Mouse (Mus musculus) ovary, adult 18-20 months (tissue): Measurements from ENCODE around the gene Lyar.

Experiments
- DNase-seq: peaks from one replicate; pipeline ENCODE4 v3.0.0; 2022; ENCODE audit warnings: low spot score, mixed read lengths

Lyar gene

DNA sequence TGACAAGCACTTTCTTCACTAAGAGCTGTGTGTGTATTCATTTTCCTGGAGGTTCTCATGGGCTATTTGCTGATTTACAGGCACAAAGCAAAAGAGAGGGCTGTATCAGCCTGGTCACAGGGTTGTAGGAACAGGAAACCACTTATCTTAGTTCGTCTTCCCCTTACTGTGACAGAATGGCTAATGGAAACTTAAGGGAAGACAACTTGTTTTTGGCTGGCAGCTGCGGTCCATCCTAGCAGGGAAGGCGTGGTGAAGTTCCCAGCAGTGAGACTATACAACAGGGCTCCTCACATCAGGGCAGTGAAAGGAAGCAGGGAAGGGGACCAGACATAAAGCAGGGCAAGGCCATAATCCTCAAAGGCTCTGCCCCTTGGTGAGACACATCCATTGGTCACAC lies 35.4 kb downstream of the Lyar start:
- DNase-seq: no peak

DNA sequence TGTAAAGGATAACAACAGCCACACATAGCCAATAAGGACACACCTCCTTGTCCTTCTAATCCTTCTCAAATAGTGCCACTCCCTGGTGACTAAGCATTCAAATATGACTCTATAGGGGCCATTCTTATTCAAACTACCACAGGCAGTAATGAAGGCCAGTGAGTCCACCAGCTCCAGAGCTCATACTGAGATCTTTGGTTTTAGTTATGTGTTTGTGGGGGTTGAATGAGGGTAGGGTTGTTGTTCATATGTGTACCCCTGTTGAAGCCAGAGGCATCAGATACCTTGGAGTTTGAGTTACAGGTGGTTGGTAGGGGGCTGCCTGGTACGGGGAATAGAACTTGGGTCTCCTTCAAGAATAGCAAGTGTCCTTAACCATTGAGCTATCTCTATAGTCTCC lies 36.3 kb downstream of the Lyar start:
- DNase-seq: no peak

DNA sequence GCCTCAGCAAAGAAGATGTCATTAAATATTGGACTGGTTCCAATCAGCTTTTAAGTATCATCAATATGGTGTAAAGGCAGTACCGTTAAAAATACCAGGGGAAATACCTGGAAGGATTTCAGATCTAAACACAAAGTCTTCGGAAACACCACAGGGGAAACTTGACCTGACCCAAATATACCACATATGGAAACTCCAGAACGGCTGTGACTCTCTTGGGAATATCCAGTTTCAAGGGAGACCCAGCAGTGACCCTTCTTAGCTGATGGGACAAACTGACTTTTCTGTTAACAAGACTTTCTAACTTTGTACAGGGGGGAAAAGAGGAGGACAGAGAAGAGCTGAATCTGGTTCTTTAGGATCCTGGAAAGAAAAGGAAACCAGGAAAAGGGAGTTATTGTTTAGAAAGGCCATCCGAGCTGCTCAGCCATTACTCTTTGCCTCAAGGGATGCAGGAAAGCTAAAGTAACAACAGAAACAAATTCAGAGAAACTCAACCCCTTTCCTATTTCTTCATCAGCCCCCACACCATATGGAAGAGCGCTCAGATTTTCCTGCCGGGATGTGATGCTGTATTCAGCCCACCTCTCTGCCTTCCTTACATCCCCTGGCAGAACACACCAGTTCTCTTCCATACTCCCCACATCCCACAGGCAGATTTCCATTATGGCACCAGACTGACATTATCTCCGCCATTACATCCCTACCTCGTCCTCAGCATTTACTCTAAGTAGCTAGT lies 37.9 kb downstream of the Lyar start:
- DNase-seq: no peak

DNA sequence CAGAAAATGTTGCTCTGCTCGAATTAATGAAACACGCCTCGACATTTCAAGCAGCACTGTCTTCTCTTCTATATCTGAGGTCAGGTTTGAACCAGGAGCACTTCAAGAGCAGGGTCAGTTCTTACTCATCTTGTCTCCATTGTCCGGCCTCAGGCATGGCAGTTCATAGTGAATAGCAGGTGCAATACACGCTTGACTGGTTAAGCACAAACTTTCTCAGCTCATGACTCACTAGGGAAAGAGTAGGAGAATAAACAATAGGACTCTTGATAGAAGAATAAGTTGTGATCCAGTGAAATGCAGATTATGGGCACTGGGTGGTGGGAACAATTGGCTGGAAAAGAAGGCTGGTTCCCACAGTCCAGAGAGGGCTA lies 38.5 kb downstream of the Lyar start:
- no peak for DNase-seq

DNA sequence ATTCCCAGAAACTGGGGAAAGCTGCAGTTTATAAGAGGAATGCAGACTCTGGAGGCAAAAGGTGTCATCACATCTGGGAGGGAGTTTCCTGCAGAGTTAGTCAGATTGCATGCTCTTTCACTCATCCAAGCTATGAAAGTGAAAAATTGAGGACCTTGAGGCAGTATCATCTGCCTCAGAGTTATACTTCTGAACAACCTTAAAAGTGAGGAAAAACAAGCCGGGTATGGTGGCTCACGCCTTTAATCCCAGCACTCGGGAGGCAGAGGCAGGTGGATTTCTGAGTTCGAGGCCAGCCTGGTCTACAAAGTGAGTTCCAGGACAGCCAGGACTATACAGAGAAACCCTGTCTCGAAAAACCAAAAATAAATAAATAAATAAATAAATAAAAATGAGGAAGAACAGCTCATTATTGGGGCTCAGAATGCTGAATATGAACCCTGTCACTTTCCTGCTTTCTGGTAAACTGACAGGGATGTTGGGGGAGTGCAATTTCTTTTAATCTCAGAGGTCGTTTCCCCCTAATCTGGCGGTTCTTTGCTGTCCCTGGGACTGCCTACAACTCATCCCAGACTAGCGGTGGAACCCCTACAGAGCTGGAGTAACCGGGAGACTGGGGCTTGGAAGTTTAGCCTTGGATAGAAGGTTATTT lies 39.3 kb downstream of the Lyar start:
- DNase-seq: no peak

DNA sequence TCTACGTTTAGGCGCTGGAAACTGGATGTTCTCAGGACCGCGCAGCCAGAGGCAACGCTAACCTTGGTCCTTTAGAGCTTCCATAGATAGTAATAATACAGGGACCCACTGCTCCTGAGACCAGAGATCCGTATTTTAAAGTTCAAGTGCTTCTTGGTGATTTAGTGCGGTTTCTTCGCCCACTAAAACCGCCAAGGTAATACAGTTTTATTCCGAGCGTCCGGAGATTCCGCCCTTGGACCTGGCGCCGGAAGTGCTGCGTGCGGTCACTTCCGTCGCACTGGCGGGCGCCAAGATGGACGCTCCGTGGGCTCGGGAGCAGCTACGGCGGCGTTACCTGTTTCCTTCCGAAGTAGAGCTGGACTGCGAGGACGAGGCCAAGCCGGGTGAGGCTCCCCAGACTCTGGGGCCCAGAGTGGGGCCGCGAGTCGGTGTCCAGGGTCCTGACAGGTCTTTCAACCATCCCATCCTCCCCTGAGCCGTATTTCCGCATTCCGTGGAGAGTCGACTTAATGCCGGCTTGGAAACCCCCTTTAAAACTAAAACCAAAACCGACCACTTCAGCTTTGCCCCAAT lies 39.9 kb downstream of the Lyar start, which contains the start of gene Tmem128:
Tmem128 (plus strand) TSS at position 79 of the 576 bp plus-strand sequence.
- DNase-seq: no peak

DNA sequence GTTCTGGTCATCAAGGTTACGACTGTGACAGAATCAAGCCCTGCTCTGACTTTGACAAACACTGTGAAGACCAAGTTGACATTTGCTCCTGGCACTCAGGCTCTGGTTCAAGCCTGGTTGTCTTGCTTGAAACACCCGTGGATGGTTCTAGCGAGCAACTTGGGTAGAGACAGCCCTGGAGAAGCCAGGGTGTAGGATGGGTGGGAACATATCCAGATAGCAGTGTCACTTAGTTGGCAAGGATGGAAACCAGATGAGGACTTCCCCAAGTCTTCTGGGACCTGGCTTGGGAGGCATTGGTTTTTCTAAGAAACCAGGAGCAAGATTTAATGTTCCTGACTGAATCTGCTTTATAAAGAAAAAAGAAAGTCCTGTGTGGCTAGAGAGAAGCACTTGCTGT lies 50.7 kb downstream of the Lyar start:
- DNase-seq: no peak

DNA sequence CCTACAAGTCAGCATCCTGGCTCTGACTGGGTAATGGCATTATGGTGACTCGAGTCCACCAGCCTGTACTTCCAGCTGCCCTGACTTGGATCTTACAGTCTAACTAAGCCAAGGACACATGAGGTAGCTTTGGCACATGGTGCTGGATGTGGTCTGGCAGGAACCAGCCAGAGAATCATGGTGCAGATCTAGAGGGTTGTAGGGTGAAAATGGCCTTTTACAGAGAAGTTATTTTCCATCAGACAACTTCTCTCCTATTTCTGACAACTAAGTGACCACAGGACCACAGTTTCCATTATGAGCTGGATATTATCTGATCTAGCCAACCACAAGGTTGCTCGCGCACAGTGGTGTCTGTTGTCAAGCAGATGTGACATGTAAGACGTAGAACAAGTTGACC lies 53.6 kb downstream of the Lyar start:
- no peak for DNase-seq

DNA sequence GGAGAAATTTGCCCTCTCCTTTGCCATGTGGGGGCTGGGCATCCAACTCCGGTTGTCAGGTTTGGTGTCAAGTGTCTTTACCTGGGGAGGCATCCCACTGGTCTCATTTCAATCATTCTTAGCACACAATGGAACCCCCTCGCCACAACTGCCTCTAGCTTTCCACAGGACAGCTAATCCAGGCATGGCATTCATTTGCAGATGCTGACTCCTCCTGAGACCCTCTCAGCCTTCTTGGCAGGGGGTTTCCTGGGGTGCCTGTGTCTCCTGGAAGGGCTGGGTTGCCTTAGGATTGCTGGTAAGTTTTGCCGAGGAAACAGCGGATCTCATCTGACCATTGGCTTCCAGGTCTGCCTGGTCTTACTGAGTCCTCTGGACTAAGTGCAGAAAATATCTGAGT lies 55.5 kb downstream of the Lyar start, which contains the start of gene Otop1:
Otop1 (plus strand) TSS at position 202 of the 400 bp plus-strand sequence.
- DNase-seq: no peak

DNA sequence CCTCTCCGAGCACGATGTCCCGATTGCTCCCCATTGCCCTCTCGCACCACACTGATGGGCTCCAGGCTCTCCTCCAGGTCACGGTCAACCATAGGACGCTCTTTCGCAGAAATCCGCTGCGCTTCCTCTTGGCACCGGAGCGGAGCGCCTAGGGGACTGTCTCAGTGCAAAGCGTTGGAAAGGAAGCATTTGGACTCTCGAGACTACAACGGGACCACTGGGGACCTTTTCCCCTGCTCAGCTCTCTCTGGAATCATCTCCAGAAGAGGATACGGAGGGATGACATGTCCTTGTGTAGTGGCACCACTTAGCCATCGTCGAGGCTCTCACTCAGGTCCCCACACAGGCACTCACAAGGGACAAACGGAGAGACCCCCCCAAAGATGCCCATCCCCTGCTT lies 56.2 kb downstream of the Lyar start:
- DNase-seq: no peak

DNA sequence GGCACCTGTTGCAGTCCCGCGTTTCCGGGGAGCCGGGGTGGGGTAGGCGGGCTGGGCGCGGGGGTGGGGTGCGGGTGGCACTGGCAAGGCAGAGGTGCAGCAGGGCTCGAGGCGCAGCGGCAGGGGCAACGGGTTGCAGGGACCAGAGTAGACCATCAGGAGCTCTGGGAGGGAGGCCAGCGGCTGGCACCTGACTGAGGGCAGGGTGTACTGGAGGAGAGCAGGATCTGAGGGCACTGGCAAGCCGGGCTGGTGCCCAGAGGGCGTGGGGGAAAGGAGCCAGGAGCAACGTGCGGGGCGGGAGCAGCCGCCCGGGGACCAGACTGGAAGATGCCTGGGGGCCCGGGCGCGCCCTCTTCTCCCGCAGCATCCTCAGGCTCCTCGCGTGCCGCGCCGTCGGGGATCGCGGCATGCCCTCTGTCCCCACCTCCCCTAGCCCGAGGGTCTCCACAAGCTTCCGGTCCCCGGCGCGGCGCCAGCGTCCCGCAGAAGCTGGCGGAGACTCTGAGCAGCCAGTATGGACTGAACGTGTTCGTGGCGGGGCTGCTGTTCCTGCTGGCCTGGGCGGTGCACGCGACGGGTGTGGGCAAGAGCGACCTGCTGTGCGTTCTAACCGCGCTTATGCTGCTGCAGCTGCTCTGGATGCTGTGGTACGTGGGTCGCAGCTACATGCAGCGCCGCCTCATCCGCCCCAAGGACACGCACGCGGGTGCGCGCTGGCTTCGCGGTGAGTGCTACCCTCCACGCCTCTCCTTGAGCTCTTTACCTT lies 57.0 kb downstream of the Lyar start:
- DNase-seq: no peak

DNA sequence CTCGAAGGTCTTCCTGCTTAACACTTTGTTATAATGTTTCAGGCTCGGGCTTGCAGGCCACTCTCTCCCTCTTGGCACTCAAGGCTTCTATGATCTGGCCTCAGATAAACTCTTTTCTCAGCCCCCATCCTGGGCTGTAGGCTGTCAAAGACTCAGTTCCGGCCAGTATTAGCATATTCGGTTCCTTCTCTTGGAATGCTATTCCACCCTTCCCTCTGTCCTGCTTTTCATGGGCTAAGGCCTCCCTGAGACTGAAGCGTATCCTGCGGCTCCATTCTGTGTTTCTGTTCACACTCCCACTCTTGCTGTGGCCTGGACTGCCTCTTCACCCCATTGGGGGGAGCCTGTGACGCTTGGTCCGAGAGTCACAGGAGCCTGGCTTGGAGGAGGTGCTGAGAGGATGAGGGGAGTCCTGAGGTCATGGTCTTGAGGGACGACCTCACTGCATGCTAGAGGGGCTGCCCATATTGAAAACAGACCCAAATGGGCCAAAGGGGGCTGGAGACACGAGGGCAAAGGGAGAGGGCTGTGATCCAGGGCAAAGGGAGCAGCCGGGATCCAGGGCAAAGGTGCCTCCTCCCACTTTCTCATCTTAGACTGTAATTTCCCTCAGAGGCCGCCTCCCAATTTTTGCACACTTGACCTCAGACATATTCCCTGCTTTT lies 57.8 kb downstream of the Lyar start:
- DNase-seq: no peak

DNA sequence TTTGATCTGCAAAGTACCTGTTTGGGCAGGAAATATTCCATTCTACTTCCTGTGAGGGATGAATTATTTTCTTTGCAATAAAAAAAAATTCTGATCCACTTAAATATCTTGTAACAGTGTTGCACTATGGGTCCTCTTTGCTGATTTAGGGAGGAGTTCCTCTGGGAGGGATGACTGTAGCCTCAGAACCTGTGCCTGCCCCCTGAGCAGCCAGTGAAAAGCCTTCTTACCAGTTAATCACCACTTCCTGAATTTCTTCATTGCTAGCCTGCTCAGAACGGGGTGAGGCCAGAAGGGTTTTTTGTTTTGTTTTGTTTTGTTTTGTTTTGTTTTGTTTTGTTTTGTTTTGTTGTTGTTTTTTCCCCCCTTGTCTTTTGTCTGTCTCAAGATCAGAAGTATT lies 59.8 kb downstream of the Lyar start:
- no peak for DNase-seq
